Mouse (Mus musculus): ENCODE data around the gene Macrod2. TPM values are rescaled to one million over a fixed set of nuclear protein-coding genes. Genes with fewer than 3 reads are reported as not detected.

Macrod2 gene
- total and polyA plus RNA-seq, 2 experiments from 2014 or later = 5.5 to 17.4 TPM

- ATAC-seq (ENCODE audit: insufficient read depth, low read depth) (no peak), DNase-seq (ENCODE audit: low spot score) (no peak)
- 65% methylated on average over 4 of the region's 4 CpGs for WGBS
- Histone ChIP-seq H3K27me3 (ENCODE audit: control insufficient read depth, insufficient read depth, low read length) (no peaks in the 10 kb centered on the region), H3K4me2 (ENCODE audit: low read depth, low read length) (no peak overlapping the region), H3K36me3 (replicated peaks; ENCODE audit: control insufficient read depth, insufficient read depth, low read length) (no peaks in the 10 kb centered on the region), H3K27ac (ENCODE audit: low read depth) (no peak overlapping the region), H3K9ac (replicated peaks; ENCODE audit: low read depth, low read length) (no peak overlapping the region), H3K4me1 (ENCODE audit: control insufficient read depth, insufficient read depth) (peaks cover 11% of the 10 kb centered on the region), H3K4me3 (ENCODE audit: low read depth, low read length) (no peak overlapping the region), H3K9me3 (replicated peaks; ENCODE audit: control insufficient read depth, low read length) (no peaks in the 10 kb centered on the region)
- no peak for TF ChIP-seq EP300 (IDR thresholded peaks at IDR 0.05; ENCODE audit: low read depth)
- TF ChIP-seq CTCF (IDR thresholded peaks at IDR 0.05; ENCODE audit: low read depth) = no peak
These were observed 760.9 kb downstream of the Macrod2 start for GRCm38 (mm10) chr2:141155972-141156371.

DNA sequence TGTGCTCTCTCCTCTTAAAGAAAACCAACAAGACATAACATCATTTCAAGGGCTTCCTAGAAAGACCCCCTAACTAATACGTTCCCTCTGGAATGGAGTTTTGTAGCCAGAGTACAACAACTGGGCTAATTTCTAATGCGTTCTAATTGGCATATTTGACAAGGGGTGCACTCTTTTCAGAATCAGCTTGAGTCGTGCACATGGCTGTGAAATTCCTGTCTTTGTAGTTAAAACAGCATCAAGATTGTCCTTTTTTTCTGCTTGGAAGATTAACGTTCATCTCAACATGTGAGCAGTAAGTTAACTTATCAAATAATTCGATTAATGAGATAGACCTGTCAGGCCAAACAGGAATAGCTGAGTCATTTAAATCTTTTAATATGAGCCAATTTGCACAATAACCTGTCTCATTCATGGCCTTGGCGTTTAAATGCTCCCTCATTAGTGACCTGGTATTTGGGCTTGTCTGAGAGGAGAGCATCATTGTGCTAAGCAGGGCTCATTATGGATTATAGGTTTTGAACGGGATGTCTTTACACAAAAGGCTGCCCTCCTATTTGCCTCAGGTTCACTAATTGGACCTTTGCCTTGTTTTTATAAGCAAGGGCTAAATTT is 762.0 kb downstream of the Macrod2 start:
- DNase-seq (ENCODE audit: low spot score) = no peak
- no peak for TF ChIP-seq EP300 (IDR thresholded peaks at IDR 0.05; ENCODE audit: low read depth)
- no peak for ATAC-seq (ENCODE audit: insufficient read depth, low read depth)

DNA sequence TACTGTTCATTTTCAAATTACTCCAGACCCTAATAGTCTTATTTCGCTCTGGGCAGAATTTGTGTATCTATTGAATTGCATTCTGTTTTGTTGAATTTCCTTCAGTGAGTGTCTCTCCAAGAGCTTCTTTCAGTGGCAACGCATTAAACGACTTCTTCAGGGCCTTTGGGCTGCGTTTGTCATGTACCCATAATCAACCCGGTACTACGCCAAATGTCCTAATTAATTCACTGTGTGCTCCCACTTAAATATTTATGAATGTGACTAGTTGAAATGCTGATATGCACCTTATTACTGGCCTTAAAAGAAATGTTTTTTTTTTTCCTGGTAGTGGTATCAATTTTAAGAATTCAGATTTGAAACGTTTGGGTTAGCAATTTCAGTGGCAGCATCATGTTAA is 763.1 kb downstream of the Macrod2 start:
- no peak overlapping the region for H3K4me3 ChIP-seq (ENCODE audit: low read depth, low read length)
- 80% methylated on average over 7 of the region's 7 CpGs for WGBS
- TF ChIP-seq EP300 (IDR thresholded peaks at IDR 0.05; ENCODE audit: low read depth) (no peak), CTCF (IDR thresholded peaks at IDR 0.05; ENCODE audit: low read depth) (no peak)
- H3K27me3 ChIP-seq (ENCODE audit: control insufficient read depth, insufficient read depth, low read length) = no peaks in the 10 kb centered on the region
- H3K4me2 ChIP-seq (ENCODE audit: low read depth, low read length) = no peak overlapping the region
- no peaks in the 10 kb centered on the region for H3K36me3 ChIP-seq (replicated peaks; ENCODE audit: control insufficient read depth, insufficient read depth, low read length)
- DNase-seq (ENCODE audit: low spot score) (no peak), ATAC-seq (ENCODE audit: insufficient read depth, low read depth) (no peak)
- H3K4me1 ChIP-seq (ENCODE audit: control insufficient read depth, insufficient read depth) = peaks cover 6% of the 10 kb centered on the region
- H3K9me3 ChIP-seq (replicated peaks; ENCODE audit: control insufficient read depth, low read length) = no peaks in the 10 kb centered on the region
- no peak overlapping the region for H3K9ac ChIP-seq (replicated peaks; ENCODE audit: low read depth, low read length)
- no peak overlapping the region for H3K27ac ChIP-seq (ENCODE audit: low read depth)

More for the DNA sequence above, 762.0 kb downstream of the Macrod2 start:
- Histone ChIP-seq H3K4me1 (ENCODE audit: control insufficient read depth, insufficient read depth) (peaks cover 9% of the 10 kb centered on the region), H3K4me2 (ENCODE audit: low read depth, low read length) (no peak overlapping the region), H3K9ac (replicated peaks; ENCODE audit: low read depth, low read length) (no peak overlapping the region), H3K27me3 (ENCODE audit: control insufficient read depth, insufficient read depth, low read length) (no peaks in the 10 kb centered on the region), H3K4me3 (ENCODE audit: low read depth, low read length) (no peak overlapping the region), H3K36me3 (replicated peaks; ENCODE audit: control insufficient read depth, insufficient read depth, low read length) (no peaks in the 10 kb centered on the region), H3K9me3 (replicated peaks; ENCODE audit: control insufficient read depth, low read length) (no peaks in the 10 kb centered on the region), H3K27ac (ENCODE audit: low read depth) (no peak overlapping the region)
- WGBS = 83% methylated on average over 7 of the region's 7 CpGs

- no peak overlapping the region for H3K27ac ChIP-seq (ENCODE audit: low read depth)
- H3K4me3 ChIP-seq (ENCODE audit: low read depth, low read length) = no peak overlapping the region
- no peak for TF ChIP-seq CTCF (IDR thresholded peaks at IDR 0.05; ENCODE audit: low read depth)
- no peak for TF ChIP-seq EP300 (IDR thresholded peaks at IDR 0.05; ENCODE audit: low read depth)
- ATAC-seq (ENCODE audit: insufficient read depth, low read depth) = no peak
- H3K9me3 ChIP-seq (replicated peaks; ENCODE audit: control insufficient read depth, low read length) = no peaks in the 10 kb centered on the region
- WGBS = 74% methylated on average over 4 of the region's 4 CpGs
- no peak for DNase-seq (ENCODE audit: low spot score)
- no peaks in the 10 kb centered on the region for H3K27me3 ChIP-seq (ENCODE audit: control insufficient read depth, insufficient read depth, low read length)
- H3K36me3 ChIP-seq (replicated peaks; ENCODE audit: control insufficient read depth, insufficient read depth, low read length) = no peaks in the 10 kb centered on the region
- no peak overlapping the region for H3K9ac ChIP-seq (replicated peaks; ENCODE audit: low read depth, low read length)
- no peak overlapping the region for H3K4me2 ChIP-seq (ENCODE audit: low read depth, low read length)
- H3K4me1 ChIP-seq (ENCODE audit: control insufficient read depth, insufficient read depth) = no peaks in the 10 kb centered on the region
These were observed 768.8 kb downstream of the Macrod2 start for GRCm38 (mm10) chr2:141163918-141164317.

DNA sequence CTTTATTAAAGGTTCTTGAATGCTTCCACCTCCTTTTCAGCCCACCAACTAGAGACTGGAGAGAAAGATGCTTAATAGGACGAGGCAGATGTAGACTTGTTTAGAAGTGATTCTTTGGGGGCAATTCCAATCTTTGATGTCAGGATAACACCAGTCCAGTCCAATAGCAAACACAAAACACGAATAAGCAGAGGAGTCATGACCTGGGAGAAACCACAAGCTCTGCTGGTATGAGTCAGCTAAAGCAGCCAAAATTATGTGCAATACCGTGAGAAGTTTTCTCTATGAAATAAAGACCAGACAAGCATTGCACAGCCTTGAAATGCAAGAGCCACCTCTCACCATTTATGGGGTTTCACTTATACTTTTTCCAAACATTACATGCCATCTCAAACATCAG is 774.5 kb downstream of the Macrod2 start:
- 73% methylated on average over 3 of the region's 3 CpGs for WGBS
- Histone ChIP-seq H3K9ac (replicated peaks; ENCODE audit: low read depth, low read length) (no peak overlapping the region), H3K27me3 (ENCODE audit: control insufficient read depth, insufficient read depth, low read length) (no peaks in the 10 kb centered on the region), H3K36me3 (replicated peaks; ENCODE audit: control insufficient read depth, insufficient read depth, low read length) (no peaks in the 10 kb centered on the region), H3K27ac (ENCODE audit: low read depth) (no peak overlapping the region), H3K4me1 (ENCODE audit: control insufficient read depth, insufficient read depth) (no peaks in the 10 kb centered on the region), H3K4me3 (ENCODE audit: low read depth, low read length) (no peak overlapping the region), H3K4me2 (ENCODE audit: low read depth, low read length) (no peak overlapping the region), H3K9me3 (replicated peaks; ENCODE audit: control insufficient read depth, low read length) (no peaks in the 10 kb centered on the region)
- no peak for TF ChIP-seq EP300 (IDR thresholded peaks at IDR 0.05; ENCODE audit: low read depth)
- TF ChIP-seq CTCF (IDR thresholded peaks at IDR 0.05; ENCODE audit: low read depth) = no peak
- DNase-seq (ENCODE audit: low spot score) = no peak
- ATAC-seq (ENCODE audit: insufficient read depth, low read depth) = no peak

GRCm38 (mm10) chr2:141173167-141173566 is 778.1 kb downstream of the Macrod2 start:
- H3K9me3 ChIP-seq (replicated peaks; ENCODE audit: control insufficient read depth, low read length) = no peaks in the 10 kb centered on the region
- no peaks in the 10 kb centered on the region for H3K27me3 ChIP-seq (ENCODE audit: control insufficient read depth, insufficient read depth, low read length)
- no peak for TF ChIP-seq EP300 (IDR thresholded peaks at IDR 0.05; ENCODE audit: low read depth)
- TF ChIP-seq CTCF (IDR thresholded peaks at IDR 0.05; ENCODE audit: low read depth) = no peak
- no peak overlapping the region for H3K4me3 ChIP-seq (ENCODE audit: low read depth, low read length)
- H3K4me1 ChIP-seq (ENCODE audit: control insufficient read depth, insufficient read depth) = no peaks in the 10 kb centered on the region
- no peak overlapping the region for H3K4me2 ChIP-seq (ENCODE audit: low read depth, low read length)
- DNase-seq (ENCODE audit: low spot score) (no peak), ATAC-seq (ENCODE audit: insufficient read depth, low read depth) (no peak)
- no peak overlapping the region for H3K27ac ChIP-seq (ENCODE audit: low read depth)
- WGBS = 74% methylated on average over 1 of the region's 1 CpGs
- H3K9ac ChIP-seq (replicated peaks; ENCODE audit: low read depth, low read length) = no peak overlapping the region
- H3K36me3 ChIP-seq (replicated peaks; ENCODE audit: control insufficient read depth, insufficient read depth, low read length) = no peaks in the 10 kb centered on the region
